Mouse (Mus musculus): ENCODE results near the gene Lrrtm3. TPM values are rescaled to one million over a fixed set of nuclear protein-coding genes. Genes with fewer than 3 reads are reported as not detected.

Gene Lrrtm3
- polyA plus RNA-seq, 1 experiment from 2014 or later: 3.3 TPM

DNA sequence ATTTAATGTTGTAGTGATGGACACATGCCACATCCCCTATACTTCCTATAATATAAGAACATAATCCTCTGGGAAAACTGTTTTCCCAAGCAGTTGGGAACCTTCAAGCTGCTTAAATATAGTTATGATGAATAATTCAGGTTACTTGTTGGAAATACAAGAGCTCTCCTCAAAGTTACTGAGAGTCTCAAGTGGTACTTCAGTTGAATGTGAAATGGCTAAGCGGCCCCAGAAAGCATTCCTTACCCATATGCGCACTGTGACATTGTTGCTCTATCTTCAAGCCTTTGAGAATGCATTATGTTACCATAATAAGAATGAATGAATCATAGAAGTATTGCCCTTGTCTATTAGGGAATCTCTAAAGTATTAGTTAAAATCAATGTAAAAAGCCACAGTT, 117.8 kb downstream of the Lrrtm3 start:
- ATAC-seq (ENCODE audit: insufficient number of reproducible peaks, insufficient read depth, low FRiP score, low TSS enrichment): no peak
- Histone ChIP-seq H3K27ac (no peak overlapping the region), H3K9ac (no peak overlapping the region), H3K4me3 (no peak overlapping the region), H3K4me2 (replicated peaks) (no peak overlapping the region), H3K9me3 (no peaks in the 10 kb centered on the region), H3K36me3 (no peaks in the 10 kb centered on the region), H3K4me1 (no peaks in the 10 kb centered on the region), H3K27me3 (no peaks in the 10 kb centered on the region)
- WGBS: 93% methylated on average over 2 of the region's 2 CpGs

DNA sequence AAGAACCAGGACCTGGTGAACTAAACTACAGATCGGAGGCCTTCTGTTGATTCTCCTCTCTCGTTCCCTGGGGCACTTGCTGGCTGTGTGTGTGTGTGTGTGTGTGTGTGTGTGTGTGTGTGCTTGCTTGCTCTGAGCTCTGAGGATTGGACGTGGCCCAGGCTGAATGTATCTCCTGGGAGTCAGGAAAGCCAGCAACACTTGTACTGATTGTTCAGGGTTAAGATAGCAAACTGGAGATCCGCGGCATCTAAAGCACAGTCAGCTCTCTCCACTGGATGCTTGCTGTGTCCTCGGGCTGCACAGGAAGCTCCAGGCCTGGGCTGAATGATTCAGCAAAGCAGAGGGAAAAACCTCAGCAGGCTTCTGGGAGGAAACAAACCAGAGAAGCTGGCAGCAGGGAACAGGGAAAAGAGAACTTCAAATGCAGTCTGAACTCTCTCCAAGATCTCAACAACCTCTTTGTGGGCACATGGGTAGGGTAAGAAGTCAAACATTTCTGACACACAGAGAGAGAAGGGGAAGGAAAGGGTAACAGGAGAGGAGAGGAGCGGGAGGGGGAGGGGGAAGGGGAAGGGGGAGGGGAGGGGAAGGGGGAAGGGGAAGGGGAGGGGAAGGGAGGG, 135.7 kb downstream of the Lrrtm3 start:
- Histone ChIP-seq H3K27ac (0 out of 2 replicates have a peak overlapping the region, but pooled peaks have one; percentile 50), H3K9me3 (no peaks in the 10 kb centered on the region), H3K9ac (no peak overlapping the region), H3K4me1 (peaks cover 5% of the 10 kb centered on the region; the same call in 1 of the 2 replicates), H3K4me2 (replicated peaks) (no peak overlapping the region), H3K36me3 (no peaks in the 10 kb centered on the region), H3K27me3 (no peaks in the 10 kb centered on the region), H3K4me3 (no peak overlapping the region)
- 4% methylated on average over 6 of the region's 7 CpGs for WGBS
- no peak for ATAC-seq (ENCODE audit: insufficient number of reproducible peaks, insufficient read depth, low FRiP score, low TSS enrichment)

DNA sequence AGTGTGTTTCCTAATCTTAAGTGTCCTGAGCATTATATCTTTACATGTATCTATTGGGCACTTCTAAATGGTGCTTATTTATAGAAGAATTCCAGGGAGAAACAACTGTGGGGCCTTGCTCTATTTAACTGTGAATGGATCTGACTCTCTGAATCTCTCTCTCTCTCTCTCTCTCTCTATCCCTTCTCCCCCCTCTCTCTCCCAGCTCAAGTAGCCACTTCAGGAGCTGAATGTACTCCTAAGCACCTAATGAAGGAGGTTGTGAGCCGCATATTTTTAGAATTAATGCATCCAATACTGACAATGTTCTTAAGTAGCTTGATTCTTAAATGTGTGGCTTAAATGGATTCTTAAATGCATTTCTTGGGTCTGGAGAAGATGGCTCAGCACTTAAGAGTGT, 138.6 kb downstream of the Lrrtm3 start:
- Histone ChIP-seq H3K27me3 (no peaks in the 10 kb centered on the region), H3K4me3 (no peak overlapping the region), H3K9ac (no peak overlapping the region), H3K4me2 (replicated peaks) (no peak overlapping the region), H3K27ac (no peak overlapping the region), H3K9me3 (no peaks in the 10 kb centered on the region), H3K4me1 (peaks cover 5% of the 10 kb centered on the region; the same call in 1 of the 2 replicates), H3K36me3 (no peaks in the 10 kb centered on the region)
- 90% methylated on average over 1 of the region's 1 CpGs for WGBS
- no peak for ATAC-seq (ENCODE audit: insufficient number of reproducible peaks, insufficient read depth, low FRiP score, low TSS enrichment)

DNA sequence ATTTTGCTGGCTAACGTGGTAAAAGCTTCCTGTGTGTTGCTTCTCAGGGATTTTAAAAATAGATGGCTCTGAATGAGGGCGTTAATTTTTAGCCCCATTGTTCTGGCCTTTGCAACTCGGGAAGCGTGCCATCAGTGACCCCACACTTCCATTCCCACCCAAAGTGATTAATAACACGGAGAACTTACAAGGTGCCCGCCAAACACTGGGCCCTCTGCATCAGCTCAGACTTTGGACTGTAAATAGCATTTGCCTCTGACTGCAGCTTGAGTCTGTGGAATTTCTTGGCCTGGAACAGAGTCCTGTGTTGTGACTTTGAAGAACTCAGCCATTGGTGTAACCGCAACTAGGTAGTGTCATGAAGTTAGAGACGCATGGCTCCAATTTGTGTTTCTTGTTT, 139.2 kb downstream of the Lrrtm3 start:
- no peak for ATAC-seq (ENCODE audit: insufficient number of reproducible peaks, insufficient read depth, low FRiP score, low TSS enrichment)
- Histone ChIP-seq H3K27ac (no peak overlapping the region), H3K9me3 (no peaks in the 10 kb centered on the region), H3K36me3 (no peaks in the 10 kb centered on the region), H3K9ac (no peak overlapping the region), H3K27me3 (no peaks in the 10 kb centered on the region), H3K4me1 (peaks cover 5% of the 10 kb centered on the region; the same call in 1 of the 2 replicates), H3K4me2 (replicated peaks) (no peak overlapping the region), H3K4me3 (no peak overlapping the region)
- 70% methylated on average over 8 of the region's 8 CpGs for WGBS

DNA sequence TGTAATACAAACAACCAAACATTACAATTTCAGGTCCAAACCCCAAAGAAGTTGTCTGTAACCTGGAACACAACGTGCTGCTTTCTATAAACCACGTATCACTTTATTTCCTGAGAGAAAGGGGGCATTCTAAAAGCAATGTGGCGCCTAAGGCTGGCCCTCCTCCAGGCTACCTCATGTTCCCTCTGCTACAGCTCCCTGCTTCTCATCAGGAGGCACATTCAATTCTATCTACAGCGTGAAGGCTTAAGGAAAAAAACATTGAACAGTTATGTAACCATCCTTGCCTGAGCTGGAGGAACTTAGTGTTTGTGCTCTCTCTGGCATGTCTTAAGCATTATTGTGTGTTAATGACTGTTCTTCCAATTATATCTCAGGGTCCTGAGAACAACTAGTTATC, 142.8 kb downstream of the Lrrtm3 start:
- H3K4me3 ChIP-seq: no peak overlapping the region
- no peaks in the 10 kb centered on the region for H3K4me1 ChIP-seq
- no peak overlapping the region for H3K27ac ChIP-seq
- H3K36me3 ChIP-seq: no peaks in the 10 kb centered on the region
- WGBS: 79% methylated on average over 4 of the region's 4 CpGs
- no peaks in the 10 kb centered on the region for H3K27me3 ChIP-seq
- no peak for ATAC-seq (ENCODE audit: insufficient number of reproducible peaks, insufficient read depth, low FRiP score, low TSS enrichment)
- no peak overlapping the region for H3K4me2 ChIP-seq (replicated peaks)
- no peaks in the 10 kb centered on the region for H3K9me3 ChIP-seq
- no peak overlapping the region for H3K9ac ChIP-seq

DNA sequence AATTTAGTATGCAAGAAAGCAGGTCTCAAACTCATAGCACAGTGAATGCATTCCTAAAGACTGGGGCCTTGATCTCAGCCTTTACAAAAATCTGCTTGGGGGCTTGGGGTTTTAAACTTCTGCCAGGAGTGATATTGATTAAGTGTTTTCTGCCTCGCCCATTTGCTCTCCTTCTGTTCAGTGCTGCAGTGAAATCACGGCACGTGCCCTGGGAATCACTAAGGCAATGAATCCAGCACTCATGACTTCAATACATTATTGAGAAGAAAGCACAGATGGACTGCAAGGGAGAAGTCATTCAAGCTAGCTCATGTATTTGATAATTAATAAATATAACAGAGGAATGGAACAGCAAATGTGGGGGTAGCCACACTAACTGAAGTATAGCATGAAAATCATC, 144.5 kb downstream of the Lrrtm3 start:
- Histone ChIP-seq H3K9me3 (no peaks in the 10 kb centered on the region), H3K36me3 (no peaks in the 10 kb centered on the region), H3K4me2 (replicated peaks) (no peak overlapping the region), H3K4me3 (no peak overlapping the region), H3K27ac (no peak overlapping the region), H3K4me1 (no peaks in the 10 kb centered on the region), H3K27me3 (no peaks in the 10 kb centered on the region), H3K9ac (no peak overlapping the region)
- ATAC-seq (ENCODE audit: insufficient number of reproducible peaks, insufficient read depth, low FRiP score, low TSS enrichment): no peak
- WGBS: 68% methylated on average over 3 of the region's 3 CpGs

DNA sequence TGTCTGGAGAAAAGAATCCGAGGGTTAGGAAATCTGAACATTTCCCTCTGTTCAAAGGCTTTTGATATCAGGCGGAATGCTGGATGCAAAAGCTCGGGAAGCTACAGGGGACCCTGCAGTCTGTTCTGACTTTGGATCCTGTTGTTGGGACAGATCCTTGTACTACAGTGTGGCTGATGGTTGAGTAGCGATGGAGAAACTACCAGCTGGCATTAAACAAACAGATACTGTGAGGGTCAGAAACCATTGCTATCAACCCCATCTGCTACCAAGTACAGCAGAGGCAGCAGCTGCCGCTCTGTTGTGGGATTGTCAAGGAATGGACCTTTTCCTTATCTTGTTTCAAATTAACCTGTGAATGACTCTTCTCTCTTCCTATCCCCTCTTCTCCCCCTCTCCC, 156.1 kb downstream of the Lrrtm3 start:
- no peak overlapping the region for H3K4me3 ChIP-seq
- H3K9ac ChIP-seq: no peak overlapping the region
- H3K4me1 ChIP-seq: no peaks in the 10 kb centered on the region
- no peak for ATAC-seq (ENCODE audit: insufficient number of reproducible peaks, insufficient read depth, low FRiP score, low TSS enrichment)
- no peaks in the 10 kb centered on the region for H3K27me3 ChIP-seq
- H3K9me3 ChIP-seq: no peaks in the 10 kb centered on the region
- no peaks in the 10 kb centered on the region for H3K36me3 ChIP-seq
- no peak overlapping the region for H3K4me2 ChIP-seq (replicated peaks)
- WGBS: 78% methylated on average over 5 of the region's 5 CpGs
- H3K27ac ChIP-seq: no peak overlapping the region

DNA sequence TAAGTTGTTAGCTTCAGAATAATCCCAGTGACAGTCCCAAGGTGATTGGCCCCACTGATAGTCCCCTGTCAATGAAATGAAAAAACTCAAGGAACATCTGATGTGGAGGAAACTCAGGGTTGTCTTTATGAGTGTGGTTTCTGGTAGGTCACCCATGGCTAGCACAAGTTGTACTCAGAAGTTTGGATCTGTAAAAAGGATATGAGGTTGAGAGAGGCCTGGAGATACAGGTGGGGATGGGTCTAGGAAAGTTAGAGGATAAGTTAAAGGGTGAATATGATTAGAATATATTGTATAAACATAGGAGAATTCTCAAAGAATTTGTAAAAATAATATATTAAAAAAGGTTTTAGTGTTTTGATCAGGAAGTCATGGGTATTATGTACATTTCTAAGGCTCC, 162.7 kb downstream of the Lrrtm3 start, which contains the start of gene Gm10118:
Gene Gm10118, minus strand, starts transcription at position 101 of the 400 bp plus-strand sequence.
- H3K36me3 ChIP-seq: no peaks in the 10 kb centered on the region
- no peaks in the 10 kb centered on the region for H3K4me1 ChIP-seq
- H3K27me3 ChIP-seq: no peaks in the 10 kb centered on the region
- H3K9me3 ChIP-seq: no peaks in the 10 kb centered on the region
- no peak within 1 kb of the TSS for H3K4me3 ChIP-seq
- H3K4me2 ChIP-seq (replicated peaks): no peak within 1 kb of the TSS
- no peak within 1 kb of the TSS for H3K27ac ChIP-seq
- no peak within 1 kb of the TSS for H3K9ac ChIP-seq
- ATAC-seq (ENCODE audit: insufficient number of reproducible peaks, insufficient read depth, low FRiP score, low TSS enrichment): no peak

DNA sequence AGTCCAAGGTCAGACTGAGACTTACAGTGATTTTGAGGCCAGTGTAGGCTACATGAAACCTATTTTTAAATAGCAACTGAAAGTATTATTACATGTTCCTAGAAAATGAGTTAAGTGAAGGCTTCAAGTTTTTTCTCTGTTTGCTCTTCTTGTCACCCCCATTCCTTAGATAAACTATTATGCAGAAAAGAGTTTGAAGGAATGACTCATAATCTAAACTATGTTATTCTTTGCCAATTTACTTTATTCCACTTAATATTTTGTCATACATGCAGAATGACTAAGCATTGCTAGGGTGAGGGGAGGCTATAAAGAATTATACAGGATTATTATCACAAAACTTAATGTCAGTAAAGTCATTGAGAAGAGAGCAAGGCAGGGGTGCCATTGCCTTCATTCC, 181.2 kb downstream of the Lrrtm3 start:
- H3K4me2 ChIP-seq (replicated peaks): no peak overlapping the region
- H3K36me3 ChIP-seq: no peaks in the 10 kb centered on the region
- no peak overlapping the region for H3K9ac ChIP-seq
- no peaks in the 10 kb centered on the region for H3K27me3 ChIP-seq
- no peak for ATAC-seq (ENCODE audit: insufficient number of reproducible peaks, insufficient read depth, low FRiP score, low TSS enrichment)
- no peaks in the 10 kb centered on the region for H3K4me1 ChIP-seq
- no peaks in the 10 kb centered on the region for H3K9me3 ChIP-seq
- no peak overlapping the region for H3K27ac ChIP-seq
- H3K4me3 ChIP-seq: no peak overlapping the region

DNA sequence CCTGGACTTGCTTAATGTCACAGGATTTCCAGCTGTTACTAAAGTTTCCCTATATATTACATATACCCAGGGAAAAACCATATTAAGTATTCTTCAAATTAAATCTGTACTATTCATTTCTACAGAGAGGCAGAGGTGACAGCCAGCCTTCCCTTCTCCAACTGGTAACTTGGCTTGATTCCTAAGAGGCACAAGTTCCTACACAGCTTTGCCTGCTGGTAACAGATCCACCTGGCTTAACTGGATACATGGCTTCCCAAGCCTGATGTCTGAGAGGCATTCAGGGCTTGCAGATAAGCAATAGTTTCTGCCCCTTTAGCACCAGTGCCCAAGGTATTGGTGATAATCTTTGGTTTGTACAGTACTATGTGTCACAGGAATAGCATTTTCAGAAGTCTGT, 190.2 kb downstream of the Lrrtm3 start:
- H3K4me2 ChIP-seq (replicated peaks): no peak overlapping the region
- no peak overlapping the region for H3K9ac ChIP-seq
- H3K36me3 ChIP-seq: no peaks in the 10 kb centered on the region
- H3K27me3 ChIP-seq: no peaks in the 10 kb centered on the region
- no peak for ATAC-seq (ENCODE audit: insufficient number of reproducible peaks, insufficient read depth, low FRiP score, low TSS enrichment)
- H3K4me3 ChIP-seq: no peak overlapping the region
- no peak overlapping the region for H3K27ac ChIP-seq
- 0 out of 2 replicates have a peak, but pooled peaks cover 3% of the 10 kb centered on the region for H3K9me3 ChIP-seq
- H3K4me1 ChIP-seq: no peaks in the 10 kb centered on the region

DNA sequence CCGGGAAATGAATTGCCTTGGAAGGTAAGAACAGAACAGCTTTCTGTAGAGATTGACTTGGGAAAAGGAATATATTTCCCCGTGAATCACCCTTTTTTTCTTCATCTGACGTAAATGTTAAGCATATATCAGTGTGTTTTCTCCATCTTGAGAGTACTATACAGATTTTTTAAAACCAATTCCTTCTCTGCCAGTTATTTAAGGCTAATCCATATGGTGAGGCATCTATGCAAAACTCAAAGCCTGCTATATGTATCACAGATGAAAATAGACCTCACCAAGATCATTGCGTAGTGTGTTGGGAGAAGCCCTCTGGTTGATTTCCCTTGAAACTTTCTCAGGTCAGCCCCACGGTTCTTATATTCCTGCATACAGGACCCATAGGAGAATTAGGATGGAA, 195.5 kb downstream of the Lrrtm3 start:
- Histone ChIP-seq H3K9me3 (0 out of 2 replicates have a peak, but pooled peaks cover 3% of the 10 kb centered on the region), H3K27ac (no peak overlapping the region), H3K4me3 (no peak overlapping the region), H3K9ac (no peak overlapping the region), H3K4me1 (no peaks in the 10 kb centered on the region), H3K36me3 (no peaks in the 10 kb centered on the region), H3K4me2 (replicated peaks) (no peak overlapping the region), H3K27me3 (no peaks in the 10 kb centered on the region)
- ATAC-seq (ENCODE audit: insufficient number of reproducible peaks, insufficient read depth, low FRiP score, low TSS enrichment): no peak
- 88% methylated on average over 5 of the region's 5 CpGs for WGBS

DNA sequence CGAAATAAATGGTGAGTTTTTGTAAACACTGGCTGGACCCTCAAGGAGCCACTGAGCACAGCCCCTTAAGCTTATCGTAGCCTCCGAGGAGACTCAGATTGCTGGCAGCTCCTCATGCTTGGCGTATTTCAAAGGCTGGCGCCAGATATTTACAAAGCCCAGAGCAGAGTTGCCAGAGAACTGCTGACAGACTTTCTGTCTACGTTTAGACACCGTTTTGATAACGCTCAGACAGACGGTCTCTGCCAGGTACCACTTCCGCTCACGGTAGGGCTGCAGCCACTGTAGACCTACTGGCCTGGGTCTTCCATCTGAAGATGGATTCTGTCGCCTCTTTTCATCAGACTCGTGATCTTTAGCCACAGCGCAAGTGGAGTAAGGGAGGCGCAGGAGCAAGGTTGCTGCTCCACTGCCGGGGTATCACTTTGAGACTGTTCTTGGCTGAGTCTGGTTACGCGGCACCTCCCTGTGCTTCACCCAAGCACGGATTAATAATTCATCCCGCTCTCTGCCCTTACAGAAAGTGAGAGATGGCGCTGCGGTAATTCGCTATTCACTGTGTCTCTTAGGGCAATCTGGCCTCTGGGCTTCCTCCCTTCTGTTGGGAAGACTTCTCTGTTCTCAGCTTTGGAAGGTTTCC, 203.5 kb downstream of the Lrrtm3 start:
- no peak overlapping the region for H3K4me2 ChIP-seq (replicated peaks)
- H3K4me3 ChIP-seq: no peak overlapping the region
- H3K36me3 ChIP-seq: no peaks in the 10 kb centered on the region
- no peak overlapping the region for H3K9ac ChIP-seq
- H3K27me3 ChIP-seq: no peaks in the 10 kb centered on the region
- no peak for ATAC-seq (ENCODE audit: insufficient number of reproducible peaks, insufficient read depth, low FRiP score, low TSS enrichment)
- no peak overlapping the region for H3K27ac ChIP-seq
- WGBS: 81% methylated on average over 23 of the region's 23 CpGs
- H3K9me3 ChIP-seq: no peaks in the 10 kb centered on the region
- H3K4me1 ChIP-seq: no peaks in the 10 kb centered on the region

Data from embryonic facial prominence, embryonic 12.5 days (tissue).